Mouse (Mus musculus): ENCODE data around the gene Zbtb16.

DNA sequence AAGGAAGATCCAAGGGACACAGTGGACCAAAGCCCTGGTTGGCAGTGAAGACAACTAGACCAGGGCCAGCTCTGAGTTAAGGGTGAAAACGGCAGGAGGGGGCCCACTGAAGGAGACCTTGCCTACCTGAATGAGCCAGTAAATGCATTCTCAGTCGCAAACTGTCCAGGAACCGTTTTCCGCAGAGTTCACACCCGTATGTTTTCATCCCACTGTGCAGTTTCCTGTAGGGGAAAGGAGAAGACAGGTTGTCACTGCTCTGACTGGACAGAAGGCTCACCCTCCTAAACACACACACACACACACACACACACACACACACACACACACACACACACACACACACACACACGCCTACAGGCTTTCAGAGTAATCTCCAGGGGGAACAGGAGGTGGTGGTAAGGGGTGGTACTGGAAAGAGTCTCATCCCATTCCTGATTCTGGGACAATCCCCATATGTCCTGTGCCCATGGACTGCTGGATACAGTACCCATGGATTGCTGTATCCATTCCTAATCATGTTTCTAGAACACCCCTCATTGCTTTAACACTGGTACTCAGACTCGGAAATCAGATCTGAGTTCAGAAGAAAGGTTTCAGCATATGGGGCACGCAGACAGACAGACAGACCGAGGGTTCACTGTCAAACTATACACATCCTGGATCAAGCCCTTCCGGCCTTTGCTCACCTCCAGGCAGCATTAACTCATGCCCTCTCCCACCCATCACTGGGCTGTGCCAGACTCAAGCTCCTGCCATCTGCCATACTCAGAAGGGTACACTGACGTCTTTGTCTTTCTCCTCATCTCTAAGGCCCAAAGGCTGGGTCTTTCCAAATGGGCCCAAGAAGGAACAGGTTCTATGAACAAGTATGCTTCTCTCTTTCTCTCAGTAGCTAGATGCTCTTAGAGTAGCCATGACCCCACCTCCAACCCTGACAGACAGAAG, 92.4 kb downstream of the Zbtb16 start:
- TF ChIP-seq GATA1 (IDR thresholded peaks at IDR 0.05; ENCODE audit: borderline replicate concordance, low read length) (no peak), TAL1 (conservative IDR thresholded peaks at IDR 0.05; ENCODE audit: low read depth, low read length) (no peak), CTCF (IDR thresholded peaks at IDR 0.05; ENCODE audit: low read depth, low read length) (no peak), POLR2AphosphoS5 (IDR thresholded peaks at IDR 0.05; ENCODE audit: insufficient replicate concordance, low read depth, low read length) (no peak)
